Mouse (Mus musculus) E14TG2a.4 (cell line): ENCODE data around the gene Ctnnbip1.
"Not testable (repeated sequence)": the region's sequence is repeated elsewhere in the genome, so short reads cannot be mapped to it uniquely, and the experiment has no call there.

Experiments
- H3K27me3 ChIP-seq: 2 replicates; pipeline ENCODE4 v1.6.1; 2014; ENCODE audit warnings: low read length, control low read depth; ENCODE audit not compliant: insufficient read depth
- H3K36me3 ChIP-seq: 2 replicates; pipeline ENCODE4 v1.6.1; 2014; ENCODE audit warnings: low read length, control low read depth; ENCODE audit not compliant: insufficient read depth
- H3K4me1 ChIP-seq: replicated peaks from 2 replicates; pipeline ENCODE4 v1.6.1; 2014; ENCODE audit warnings: low read depth, low read length, control low read depth
- H3K4me3 ChIP-seq: replicated peaks from 2 replicates; pipeline ENCODE4 v1.5.1; 2014; ENCODE audit warnings: mild to moderate bottlenecking, low read length
- H3K9me3 ChIP-seq: 2 replicates; pipeline ENCODE4 v1.6.1; 2014; ENCODE audit warnings: low read length, control low read depth
- CTCF ChIP-seq: conservative IDR thresholded peaks from 2 replicates; pipeline ENCODE4 v1.5.1; 2014; ENCODE audit warnings: low read length
- NANOG ChIP-seq: IDR thresholded peaks from 2 replicates; pipeline ENCODE4 v1.6.1; 2014; ENCODE audit warnings: borderline replicate concordance, low read length, mixed read lengths
- POU5F1 ChIP-seq: IDR thresholded peaks from 2 replicates; pipeline ENCODE4 v1.6.1; 2014; ENCODE audit warnings: low read length, borderline replicate concordance

Gene Ctnnbip1

GRCm38 (mm10) chr4:149606766-149607358, 88.8 kb downstream of the Ctnnbip1 start:
- TF ChIP-seq CTCF, result no peak
- TF ChIP-seq NANOG, result no peak
- TF ChIP-seq POU5F1, result no peak
- Histone ChIP-seq H3K9me3 (no peaks in the 10 kb centered on the region), H3K27me3 (no peaks in the 10 kb centered on the region), H3K36me3 (no peaks in the 10 kb centered on the region), H3K4me1 (peaks cover 74% of the 10 kb centered on the region), H3K4me3 (peak overlapping the region; percentile 64)

DNA sequence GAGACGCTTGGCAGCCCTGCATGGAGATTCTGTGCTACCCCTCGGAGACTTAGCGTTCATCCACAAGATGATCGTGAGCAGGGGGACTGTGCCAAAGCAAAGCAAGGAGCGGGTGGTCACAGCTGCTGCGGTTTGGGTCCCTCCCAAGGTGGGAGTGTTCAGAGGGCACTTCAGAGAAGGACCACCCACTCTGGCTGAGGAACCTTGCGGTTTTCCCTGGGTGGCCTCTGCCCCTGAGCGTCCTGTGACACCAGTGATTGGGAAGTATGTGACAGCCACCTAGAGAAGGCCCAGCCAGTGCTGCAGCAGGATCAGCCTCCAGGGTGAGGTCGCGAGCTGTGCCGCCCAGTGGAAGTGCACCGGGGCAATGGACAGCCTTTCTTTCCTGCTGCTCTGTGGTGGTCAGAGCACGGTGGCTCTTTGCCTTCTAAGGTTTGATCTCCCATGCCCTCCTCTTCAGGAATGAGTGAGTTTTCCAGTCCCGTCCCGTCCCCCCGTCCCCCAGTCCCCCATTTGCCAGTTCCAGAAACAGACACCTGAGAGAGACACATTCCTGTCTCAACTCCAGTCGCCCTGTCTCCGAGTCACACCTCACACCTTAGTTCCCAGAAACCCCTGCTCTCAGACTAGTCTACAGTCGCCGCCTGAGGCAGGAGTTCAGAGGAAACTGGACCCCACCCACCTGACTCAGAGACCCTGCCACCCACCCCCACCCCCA, 89.7 kb downstream of the Ctnnbip1 start:
- TF ChIP-seq POU5F1 (no peak), CTCF (no peak), NANOG (no peak)
- H3K27me3 ChIP-seq, result no peaks in the 10 kb centered on the region
- peaks cover 65% of the 10 kb centered on the region for H3K4me1 ChIP-seq
- H3K4me3 ChIP-seq, result peak overlapping the region; percentile 64
- H3K36me3 ChIP-seq, result no peaks in the 10 kb centered on the region
- no peaks in the 10 kb centered on the region for H3K9me3 ChIP-seq

GRCm38 (mm10) chr4:149608309-149608638, 90.2 kb downstream of the Ctnnbip1 start:
- Histone ChIP-seq H3K4me3 (no peak overlapping the region), H3K36me3 (no peaks in the 10 kb centered on the region), H3K27me3 (no peaks in the 10 kb centered on the region), H3K9me3 (no peaks in the 10 kb centered on the region), H3K4me1 (peaks cover 59% of the 10 kb centered on the region)
- TF ChIP-seq CTCF (no peak), NANOG (no peak), POU5F1 (no peak)

- Histone ChIP-seq H3K4me3 (no peak overlapping the region), H3K4me1 (peaks cover 53% of the 10 kb centered on the region), H3K9me3 (no peaks in the 10 kb centered on the region), H3K27me3 (no peaks in the 10 kb centered on the region), H3K36me3 (peaks cover 5% of the 10 kb centered on the region)
- TF ChIP-seq POU5F1 (no peak), CTCF (no peak), NANOG (no peak)
These were observed 91.4 kb downstream of the Ctnnbip1 start for GRCm38 (mm10) chr4:149609256-149610025.

DNA sequence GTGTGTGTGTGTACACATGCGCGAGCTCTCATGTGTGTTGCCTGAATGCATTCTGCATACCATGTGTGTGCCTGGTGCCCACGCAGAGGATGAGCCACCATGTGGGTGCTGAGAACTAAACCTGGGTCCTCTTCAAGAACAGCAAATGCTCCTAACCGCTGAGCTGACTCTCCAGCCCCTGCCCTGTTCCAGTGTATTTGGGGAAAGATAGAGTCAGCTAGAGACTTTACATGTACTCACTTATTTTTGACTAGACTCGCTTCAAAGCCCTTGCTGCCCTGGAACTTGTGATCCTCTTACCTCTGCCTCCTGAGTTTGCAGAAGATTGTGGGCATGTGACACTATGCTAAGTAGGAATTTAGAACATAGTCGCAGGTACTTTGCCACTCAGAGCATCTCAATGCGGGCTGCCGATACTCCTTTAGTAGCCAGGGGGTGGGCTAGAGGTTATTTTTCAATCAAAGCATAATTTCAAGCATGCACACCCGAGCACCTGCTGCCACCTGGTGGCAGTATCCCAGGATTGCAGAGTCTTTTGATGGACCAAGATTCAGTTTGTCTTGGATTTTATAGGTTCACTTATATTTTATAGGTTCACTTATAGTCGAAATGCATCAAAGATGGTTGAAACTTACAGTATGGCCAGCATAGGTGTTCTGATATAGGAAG, 93.5 kb downstream of the Ctnnbip1 start:
- TF ChIP-seq POU5F1, result no peak
- peak; percentile 82 for TF ChIP-seq CTCF
- TF ChIP-seq NANOG, result no peak

GRCm38 (mm10) chr4:149613497-149613896, 95.5 kb downstream of the Ctnnbip1 start:
- Histone ChIP-seq H3K36me3 (peaks cover 29% of the 10 kb centered on the region), H3K4me1 (peaks cover 21% of the 10 kb centered on the region)
- H3K4me3 ChIP-seq, H3K9me3 ChIP-seq, H3K27me3 ChIP-seq: not testable (repeated sequence)

More for the DNA sequence above, 93.5 kb downstream of the Ctnnbip1 start:
- peaks cover 16% of the 10 kb centered on the region for H3K36me3 ChIP-seq
- H3K4me1 ChIP-seq, result peaks cover 38% of the 10 kb centered on the region
- no peaks in the 10 kb centered on the region for H3K9me3 ChIP-seq
- H3K27me3 ChIP-seq, result no peaks in the 10 kb centered on the region
- no peak overlapping the region for H3K4me3 ChIP-seq

GRCm38 (mm10) chr4:149614869-149615268, 96.8 kb downstream of the Ctnnbip1 start:
- Histone ChIP-seq H3K9me3 (no peaks in the 10 kb centered on the region), H3K4me1 (peaks cover 17% of the 10 kb centered on the region), H3K4me3 (no peak overlapping the region), H3K36me3 (peaks cover 36% of the 10 kb centered on the region), H3K27me3 (no peaks in the 10 kb centered on the region)
- TF ChIP-seq CTCF, result peak; percentile 69
- TF ChIP-seq NANOG, result no peak
